ENCODE assay signal across 18 mouse cellular contexts in genomic region chr5:13127121-13127520, GRCm38 (mm10). TPM values are rescaled to one million over a fixed set of nuclear protein-coding genes. Genes with fewer than 3 reads are reported as not detected.
DNase-seq lines count a peak whose midpoint lies in the region; ATAC-seq and TF ChIP-seq lines count a peak whose summit lies in the region.
"Had no signal": no experiment of that assay in that cellular context is flagged by ENCODE, and none has a peak within 500 bp of the region (broad histone marks: within the 10 kb centered on the region; RNA-seq: fewer than 3 reads in every experiment).

No protein-coding gene starts in this region.

- H3K9ac ChIP-seq in hindbrain, embryonic 11.5 days (ENCODE audit: low read depth, low read length): no peak overlapping the region
- H3K9ac ChIP-seq in hindbrain, embryonic 13.5 days: no peak overlapping the region
- H3K9ac ChIP-seq in CH12.LX (ENCODE audit: insufficient read depth, low read depth): no peak overlapping the region
- H3K9ac ChIP-seq in limb, embryonic 12.5 days (replicated peaks): no peak overlapping the region
- H3K9ac ChIP-seq: forebrain, embryonic 13.5 days; liver, embryonic 13.5 days; neural tube, embryonic 15.5 days had no signal

- no peaks in the 10 kb centered on the region for H3K4me1 ChIP-seq in hindbrain, embryonic 11.5 days (replicated peaks; ENCODE audit: control insufficient read depth, insufficient read depth, low read length)
- H3K4me1 ChIP-seq in hindbrain, embryonic 13.5 days (replicated peaks): peaks cover 9% of the 10 kb centered on the region; the same call in 1 of the 2 replicates
- no peaks in the 10 kb centered on the region for H3K4me1 ChIP-seq in CH12.LX (ENCODE audit: control insufficient read depth in 1 of 2, insufficient read depth in 2 of 2)
- H3K4me1 ChIP-seq in embryonic facial prominence, embryonic 10.5 days: peaks cover 27% of the 10 kb centered on the region
- H3K4me1 ChIP-seq in limb, embryonic 12.5 days (replicated peaks): peaks cover 8% of the 10 kb centered on the region
- H3K4me1 ChIP-seq: heart, embryonic 10.5 days; liver, embryonic 13.5 days had no signal

- no peaks in the 10 kb centered on the region for H3K9me3 ChIP-seq in hindbrain, embryonic 11.5 days (ENCODE audit: control insufficient read depth, low read length)
- H3K9me3 ChIP-seq in hindbrain, embryonic 13.5 days: no peaks in the 10 kb centered on the region
- peaks cover 17% of the 10 kb centered on the region for H3K9me3 ChIP-seq in CH12.LX (replicated peaks; ENCODE audit: low read length)
- H3K9me3 ChIP-seq in embryonic facial prominence, embryonic 10.5 days: no peaks in the 10 kb centered on the region
- no peaks in the 10 kb centered on the region for H3K9me3 ChIP-seq in limb, embryonic 12.5 days
- H3K9me3 ChIP-seq: forebrain, embryonic 13.5 days; heart, embryonic 10.5 days; liver, embryonic 13.5 days; neural tube, embryonic 15.5 days had no signal

- no peak for TF ChIP-seq POLR2A in CH12.LX (IDR thresholded peaks at IDR 0.05; ENCODE audit: low read depth, low read length)

- no peaks in the 10 kb centered on the region for H3K27me3 ChIP-seq in hindbrain, embryonic 11.5 days (ENCODE audit: control insufficient read depth, insufficient read depth, low read length)
- no peaks in the 10 kb centered on the region for H3K27me3 ChIP-seq in hindbrain, embryonic 13.5 days
- H3K27me3 ChIP-seq in CH12.LX (replicated peaks): no peaks in the 10 kb centered on the region
- H3K27me3 ChIP-seq in embryonic facial prominence, embryonic 10.5 days (replicated peaks; ENCODE audit: low read depth, poor library complexity, severe bottlenecking): no peaks in the 10 kb centered on the region; the same call in 1 of the 2 replicates
- H3K27me3 ChIP-seq in limb, embryonic 12.5 days: no peaks in the 10 kb centered on the region
- H3K27me3 ChIP-seq: forebrain, embryonic 13.5 days; liver, embryonic 13.5 days; neural tube, embryonic 15.5 days had no signal

- dilution Hi-C loops in CH12.LX (cut with MboI; ENCODE audit: extremely low pct_ligation_motif_present, extremely low pct_unique_long_range_greater_than_20kb, low sequenced_read_pairs): no loop called here

- peak; percentile 19 for DNase-seq in hindbrain, embryonic 11.5 days (ENCODE audit: low spot score)
- no peak for DNase-seq in CH12.LX (ENCODE audit: extremely low read depth)
- DNase-seq in embryonic facial prominence, embryonic 10.5 days (ENCODE audit: low spot score): no peak
- no peak for DNase-seq in layer of hippocampus, adult 9-10 months (ENCODE audit: low spot score)
- DNase-seq in layer of hippocampus, adult 8-10 months (ENCODE audit: low spot score in 2 of 2): no peak
- no peak for DNase-seq in kidney, postnatal 25 days
- DNase-seq: B cell, adult 2 months; cerebellum, adult 2 months; gastrocnemius, postnatal 14 days; heart, postnatal 36 days; kidney, adult 18-20 months; liver, embryonic 13.5 days had no signal

- H3K4me2 ChIP-seq in hindbrain, embryonic 11.5 days (replicated peaks; ENCODE audit: low read depth, low read length): no peak overlapping the region
- H3K4me2 ChIP-seq in hindbrain, embryonic 13.5 days: no peak overlapping the region
- no peak overlapping the region for H3K4me2 ChIP-seq in CH12.LX (ENCODE audit: insufficient read depth, low read depth, poor library complexity, severe bottlenecking)
- H3K4me2 ChIP-seq in limb, embryonic 12.5 days: peak overlapping the region; percentile 61
- H3K4me2 ChIP-seq: forebrain, embryonic 13.5 days; liver, embryonic 13.5 days had no signal

- TF ChIP-seq EP300 in CH12.LX (IDR thresholded peaks at IDR 0.05; ENCODE audit: low read length): no peak

- 0 out of 4 replicates have a peak, but pooled peaks of 1 of the 2 experiments have one; percentile 5 for TF ChIP-seq CTCF in CH12.LX (conservative IDR thresholded peaks at IDR 0.05 in 1 of 2, IDR thresholded peaks at IDR 0.05 in 1 of 2; ENCODE audit: low read depth in 2 of 2, low read length in 2 of 2)

- 60% methylated on average over 3 of the region's 3 CpGs for WGBS in hindbrain, embryonic 11.5 days
- WGBS in hindbrain, embryonic 13.5 days: 63% methylated on average over 3 of the region's 3 CpGs
- WGBS in embryonic facial prominence, embryonic 10.5 days: 71% methylated on average over 3 of the region's 3 CpGs
- 20% methylated on average over 3 of the region's 3 CpGs for WGBS in limb, embryonic 12.5 days

- in situ Hi-C loops in CH12.LX (cut with MboI; ENCODE audit: low pct_ligation_motif_present, low pct_unique_long_range_greater_than_20kb, low sequenced_read_pairs): no loop called here

- peak; percentile 14 for TF ChIP-seq RAD21 in CH12.LX (IDR thresholded peaks at IDR 0.05; ENCODE audit: low read depth, low read length)

- H3K79me2 ChIP-seq in CH12.LX (replicated peaks; ENCODE audit: control insufficient read depth, extremely low read depth, insufficient read depth, poor library complexity, severe bottlenecking): no peaks in the 10 kb centered on the region

- H3K36me3 ChIP-seq in hindbrain, embryonic 11.5 days (ENCODE audit: control insufficient read depth, insufficient read depth, low read length): no peaks in the 10 kb centered on the region
- no peaks in the 10 kb centered on the region for H3K36me3 ChIP-seq in hindbrain, embryonic 13.5 days
- H3K36me3 ChIP-seq in CH12.LX (replicated peaks in 1 of 2; ENCODE audit: control insufficient read depth in 1 of 2, insufficient read depth in 1 of 2, low read length in 1 of 2): no peaks in the 10 kb centered on the region
- no peaks in the 10 kb centered on the region for H3K36me3 ChIP-seq in embryonic facial prominence, embryonic 10.5 days (replicated peaks)
- H3K36me3 ChIP-seq in limb, embryonic 12.5 days: no peaks in the 10 kb centered on the region
- H3K36me3 ChIP-seq: heart, embryonic 10.5 days; liver, embryonic 13.5 days; neural tube, embryonic 15.5 days had no signal

- no peak overlapping the region for H3K27ac ChIP-seq in hindbrain, embryonic 11.5 days (ENCODE audit: low read depth, low read length)
- no peak overlapping the region for H3K27ac ChIP-seq in hindbrain, embryonic 13.5 days
- no peak overlapping the region for H3K27ac ChIP-seq in CH12.LX (ENCODE audit: insufficient read depth, low read depth)
- H3K27ac ChIP-seq in embryonic facial prominence, embryonic 10.5 days (replicated peaks): no peak overlapping the region
- no peak overlapping the region for H3K27ac ChIP-seq in limb, embryonic 12.5 days
- H3K27ac ChIP-seq: forebrain, embryonic 13.5 days; heart, embryonic 10.5 days; liver, embryonic 13.5 days; neural tube, embryonic 15.5 days had no signal

- no peak for ATAC-seq in hindbrain, embryonic 11.5 days (ENCODE audit: low FRiP score)
- no peak for ATAC-seq in hindbrain, embryonic 13.5 days (ENCODE audit: low FRiP score)
- ATAC-seq in limb, embryonic 12.5 days (ENCODE audit: insufficient number of reproducible peaks, insufficient read depth, low FRiP score, low TSS enrichment, low read depth): no peak
- ATAC-seq: forebrain, embryonic 13.5 days had no signal

- H3K4me3 ChIP-seq in hindbrain, embryonic 11.5 days (ENCODE audit: low read depth, low read length): no peak overlapping the region
- no peak overlapping the region for H3K4me3 ChIP-seq in hindbrain, embryonic 13.5 days
- no peak overlapping the region for H3K4me3 ChIP-seq in CH12.LX (replicated peaks in 1 of 3; ENCODE audit: low read depth in 2 of 3, low read length in 2 of 3, poor library complexity in 1 of 3)
- H3K4me3 ChIP-seq in embryonic facial prominence, embryonic 10.5 days: peak overlapping the region; percentile 53
- H3K4me3 ChIP-seq in limb, embryonic 12.5 days (replicated peaks): peak overlapping the region; percentile 48
- H3K4me3 ChIP-seq: forebrain, embryonic 13.5 days; heart, embryonic 10.5 days; liver, embryonic 13.5 days; neural tube, embryonic 15.5 days had no signal

TF ChIP-seq in CH12.LX, 34 proteins besides CTCF, POLR2A, EP300 and RAD21:
- TF ChIP-seq SMC3 (IDR thresholded peaks at IDR 0.05; ENCODE audit: low read depth, low read length) (no peak), RCOR1 (conservative IDR thresholded peaks at IDR 0.05; ENCODE audit: low read depth, low read length) (no peak), E2F4 (IDR thresholded peaks at IDR 0.05; ENCODE audit: insufficient replicate concordance, low read depth, low read length) (no peak), CHD2 (IDR thresholded peaks at IDR 0.05; ENCODE audit: low read length) (no peak), MAZ (IDR thresholded peaks at IDR 0.05; ENCODE audit: low read depth, low read length) (no peak), JUND (conservative IDR thresholded peaks at IDR 0.05; ENCODE audit: low read depth, low read length) (no peak), JUN (IDR thresholded peaks at IDR 0.05; ENCODE audit: insufficient read depth, low read depth, low read length) (no peak), UBTF (IDR thresholded peaks at IDR 0.05; ENCODE audit: low read depth, low read length) (no peak), ZC3H11A (IDR thresholded peaks at IDR 0.05; ENCODE audit: low read depth, low read length) (no peak)

RNA-seq across cellular contexts. Expression of gene Sema3a, which starts 1.9 kb away (rescaled TPM):
- 25.6 and 28.8 TPM in 2 replicates for polyA plus RNA-seq in hindbrain, embryonic 11.5 days (2014; fragmentation: Nextera tagmentation; extraction: Ambion mirVana)
- polyA plus RNA-seq in hindbrain, embryonic 13.5 days (2015; fragmentation: Nextera tagmentation; extraction: Ambion mirVana): 17.5 and 19.9 TPM in 2 replicates
- total RNA-seq in CH12.LX (2012; rRNA removed) (not detected in 2 replicates), CH12.LX (2014; rRNA removed) (not detected in 2 replicates)
- not detected in 2 replicates for polyA plus RNA-seq in CH12.LX (2012; ENCODE audit: insufficient read length, low read depth)
- 43.0 and 49.6 TPM in 2 replicates for polyA plus RNA-seq in embryonic facial prominence, embryonic 10.5 days (2016; fragmentation: Nextera tagmentation; extraction: Ambion mirVana)
- 56.5 and 60.9 TPM in 2 replicates for polyA plus RNA-seq in limb, embryonic 12.5 days (2016; fragmentation: Nextera tagmentation; extraction: Ambion mirVana)
- total RNA-seq in layer of hippocampus, adult 8-10 months (2022): 1 to 10 TPM; 2.2 to 3.3 (median 2.7) TPM
- total RNA-seq: monocyte, adult 5-6 weeks had no signal

Comparison
In these comparisons a context has a peak if more than half of its experiments do, and no peak if none do; other contexts are left out.
1. H3K4me3 ChIP-seq: peak in embryonic facial prominence, embryonic 10.5 days (single experiment) and limb, embryonic 12.5 days (single experiment); none in hindbrain, embryonic 11.5 days (single experiment), hindbrain, embryonic 13.5 days (single experiment) and CH12.LX (0 of 3).
2. RNA of gene Sema3a, which starts 1.9 kb away (polyA plus RNA-seq): 56.5 to 60.9 TPM in limb, embryonic 12.5 days, 43.0 to 49.6 TPM in embryonic facial prominence, embryonic 10.5 days, 25.6 to 28.8 TPM in hindbrain, embryonic 11.5 days and 17.5 to 19.9 TPM in hindbrain, embryonic 13.5 days; not detected in CH12.LX; every median in the first group is over 10 times any median in the second.